Mouse (Mus musculus): ENCODE measurements around the gene Bola3.

The Bola3 gene

GRCm38 (mm10) chr6:83349274-83349958 is 469 bp downstream of the Bola3 start:
- DNase-seq: peak; percentile 98

GRCm38 (mm10) chr6:83350172-83350571 is 1.2 kb downstream of the Bola3 start:
- no peak for DNase-seq

- DNase-seq: no peak
Observed at GRCm38 (mm10) chr6:83350851-83351405, 2.0 kb downstream of the Bola3 start.

GRCm38 (mm10) chr6:83351490-83352160 is 2.7 kb downstream of the Bola3 start:
- DNase-seq: no peak

- DNase-seq: no peak
Observed at GRCm38 (mm10) chr6:83352666-83353410, 3.9 kb downstream of the Bola3 start.

- no peak for DNase-seq
Observed at GRCm38 (mm10) chr6:83354856-83355781, 6.2 kb downstream of the Bola3 start.

- DNase-seq: peak; percentile 91
Observed at GRCm38 (mm10) chr6:83356569-83357138, 7.7 kb downstream of the Bola3 start.

GRCm38 (mm10) chr6:83357436-83357835 is 8.5 kb downstream of the Bola3 start:
- DNase-seq: no peak

GRCm38 (mm10) chr6:83361523-83362248 is 12.7 kb downstream of the Bola3 start:
- no peak for DNase-seq

GRCm38 (mm10) chr6:83363075-83363474 is 14.1 kb downstream of the Bola3 start:
- no peak for DNase-seq

- no peak for DNase-seq
Observed at GRCm38 (mm10) chr6:83370316-83370965, 21.5 kb downstream of the Bola3 start.

GRCm38 (mm10) chr6:83371350-83371749 is 22.4 kb downstream of the Bola3 start:
- no peak for DNase-seq

- DNase-seq: no peak
Observed at GRCm38 (mm10) chr6:83373704-83374300, 24.9 kb downstream of the Bola3 start.

- DNase-seq: peak in 1 of 2 experiments; percentile 3
Observed at GRCm38 (mm10) chr6:83381510-83382491, 32.9 kb downstream of the Bola3 start.

GRCm38 (mm10) chr6:83385569-83386090 is 36.7 kb downstream of the Bola3 start:
- no peak for DNase-seq

- DNase-seq: no peak
Observed at GRCm38 (mm10) chr6:83392166-83392780, 43.3 kb downstream of the Bola3 start.

GRCm38 (mm10) chr6:83394122-83394521 is 45.2 kb downstream of the Bola3 start:
- no peak for DNase-seq

- no peak for DNase-seq
Observed at GRCm38 (mm10) chr6:83395544-83396229, 46.7 kb downstream of the Bola3 start.
